Mouse (Mus musculus) forebrain, embryonic 13.5 days (tissue): ENCODE data around the gene Gramd1b. TPM values are rescaled to one million over a fixed set of nuclear protein-coding genes. Genes with fewer than 3 reads are reported as not detected.

Source experiments
- ATAC-seq: fragments of 200-750 bp; cut with Nextera tagmentation; 2 replicates; pipeline ENCODE4 v1.8.0; 2017
- H3K27ac ChIP-seq: fragments of 300-500 bp; sonication (generic); 2 replicates; pipeline ENCODE4 v1.5.1; 2015; ENCODE audit warnings: inconsistent platforms, mild to moderate bottlenecking, moderate library complexity
- H3K27me3 ChIP-seq: fragments of 300-500 bp; sonication (generic); 2 replicates; pipeline ENCODE4 v1.6.1; 2015; ENCODE audit warnings: mild to moderate bottlenecking, inconsistent platforms
- H3K36me3 ChIP-seq: fragments of 300-500 bp; sonication (generic); 2 replicates; pipeline ENCODE4 v1.6.1; 2015; ENCODE audit warnings: mild to moderate bottlenecking, inconsistent platforms; ENCODE audit not compliant: poor library complexity, severe bottlenecking
- H3K4me1 ChIP-seq: fragments of 300-500 bp; sonication (generic); 2 replicates; pipeline ENCODE4 v1.6.1; 2015; ENCODE audit warnings: inconsistent platforms
- H3K4me2 ChIP-seq: fragments of 300-500 bp; sonication (generic); 2 replicates; pipeline ENCODE4 v1.6.1; 2015; ENCODE audit warnings: inconsistent platforms, mild to moderate bottlenecking, moderate library complexity
- H3K4me3 ChIP-seq: fragments of 300-500 bp; sonication (generic); 2 replicates; pipeline ENCODE4 v1.5.1; 2015; ENCODE audit warnings: mild to moderate bottlenecking, inconsistent platforms
- H3K9ac ChIP-seq: fragments of 300-500 bp; sonication (generic); 2 replicates; pipeline ENCODE4 v1.6.1; 2015; ENCODE audit warnings: mild to moderate bottlenecking, inconsistent platforms
- H3K9me3 ChIP-seq: fragments of 300-500 bp; sonication (generic); replicated peaks from 2 replicates; pipeline ENCODE4 v1.6.1; 2016; ENCODE audit warnings: inconsistent platforms
- WGBS: fragments of 180-500 bp; shearing (Covaris S2); methylation state at CpG from one replicate; pipeline ENCODE4 v1.1.7; 2015; 5-methylcytosine and 5-hydroxymethylcytosine counted together
- polyA plus RNA-seq: library from polyadenylated mRNA; unstranded; fragments of >200 nt; fragmentation: Nextera tagmentation; extraction: Ambion mirVana; gene quantifications from 2 replicates; pipeline ENCODE4 v1.2.1, GENCODE M21; 2015

Gramd1b gene
- polyA plus RNA-seq, 1 experiment from 2014 or later, result 8.1 TPM

DNA sequence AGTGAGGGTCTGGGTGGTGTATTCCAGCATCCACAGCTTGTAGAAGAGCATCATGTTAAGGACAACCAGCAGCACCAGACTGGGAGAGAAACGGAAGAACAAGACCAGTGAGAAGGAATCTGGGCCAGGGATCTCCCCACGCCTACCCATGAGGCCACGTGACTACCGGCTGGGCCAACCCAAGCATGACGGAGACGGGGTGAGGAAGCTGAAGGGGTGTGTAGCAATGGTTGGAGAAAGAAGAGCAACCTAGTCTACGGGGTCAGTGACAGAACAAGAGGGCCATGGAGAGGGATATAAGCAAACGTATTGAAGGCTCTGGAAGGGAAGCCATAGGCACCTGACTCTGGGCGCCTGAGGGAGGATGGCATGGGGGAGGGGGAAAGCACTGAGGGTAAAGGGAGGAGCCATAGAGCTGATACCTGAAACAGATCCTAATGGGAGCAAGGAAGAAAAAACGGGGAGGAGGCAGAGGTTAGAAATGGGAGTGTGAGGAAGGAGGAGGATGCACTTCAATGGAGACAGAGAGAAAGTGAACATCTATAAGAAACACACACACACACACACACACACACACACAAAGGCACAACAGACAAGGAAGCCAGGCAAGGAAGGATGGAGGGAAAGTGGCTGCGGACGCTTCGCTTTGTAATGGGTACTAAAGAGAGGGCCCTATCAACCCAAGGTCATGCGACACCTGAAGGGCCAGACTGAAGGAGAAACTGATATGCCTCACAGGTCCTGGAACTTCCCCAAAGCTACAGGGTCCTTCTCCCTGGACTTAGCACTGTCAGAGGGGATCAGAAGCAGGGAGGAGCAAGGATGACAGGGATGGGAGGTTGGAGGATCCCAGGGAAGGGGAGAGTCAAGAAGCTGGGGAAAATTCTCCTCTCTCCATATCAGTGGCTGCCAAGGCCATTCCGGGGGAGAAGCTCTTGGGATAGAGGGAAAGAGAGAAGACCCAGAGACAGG is 230.9 kb downstream of the Gramd1b start:
- Histone ChIP-seq H3K36me3 (peaks cover 84% of the 10 kb centered on the region), H3K9ac (no peak overlapping the region), H3K27me3 (no peaks in the 10 kb centered on the region), H3K9me3 (no peaks in the 10 kb centered on the region), H3K4me3 (no peak overlapping the region), H3K4me1 (no peaks in the 10 kb centered on the region), H3K4me2 (no peak overlapping the region), H3K27ac (no peak overlapping the region)
- WGBS, result 93% methylated on average over 15 of the region's 15 CpGs
- ATAC-seq, result no peak

DNA sequence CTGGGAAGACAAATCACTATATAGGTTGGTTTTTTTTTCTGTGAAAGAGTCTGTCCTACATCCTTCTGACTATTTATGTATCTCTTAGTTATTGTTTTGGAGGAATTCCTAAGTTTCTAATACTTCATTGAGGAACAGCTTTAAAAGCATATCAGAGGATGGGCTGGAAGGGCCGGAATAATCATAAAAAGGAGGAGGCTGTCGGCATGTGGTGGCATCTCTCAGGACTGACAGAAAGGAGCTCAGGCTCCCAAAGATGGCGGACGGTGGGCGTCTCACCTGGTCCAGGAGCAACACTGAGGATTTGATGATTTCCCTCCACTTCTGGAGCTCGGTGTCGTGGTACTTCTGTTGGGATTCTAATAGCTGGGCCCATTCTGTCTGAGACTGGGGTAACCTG is 231.9 kb downstream of the Gramd1b start:
- no peak overlapping the region for H3K4me3 ChIP-seq
- no peaks in the 10 kb centered on the region for H3K9me3 ChIP-seq
- no peak overlapping the region for H3K27ac ChIP-seq
- peaks cover 77% of the 10 kb centered on the region for H3K36me3 ChIP-seq
- H3K4me1 ChIP-seq, result no peaks in the 10 kb centered on the region
- WGBS, result 93% methylated on average over 7 of the region's 7 CpGs
- no peak for ATAC-seq
- H3K4me2 ChIP-seq, result no peak overlapping the region
- no peak overlapping the region for H3K9ac ChIP-seq
- no peaks in the 10 kb centered on the region for H3K27me3 ChIP-seq

DNA sequence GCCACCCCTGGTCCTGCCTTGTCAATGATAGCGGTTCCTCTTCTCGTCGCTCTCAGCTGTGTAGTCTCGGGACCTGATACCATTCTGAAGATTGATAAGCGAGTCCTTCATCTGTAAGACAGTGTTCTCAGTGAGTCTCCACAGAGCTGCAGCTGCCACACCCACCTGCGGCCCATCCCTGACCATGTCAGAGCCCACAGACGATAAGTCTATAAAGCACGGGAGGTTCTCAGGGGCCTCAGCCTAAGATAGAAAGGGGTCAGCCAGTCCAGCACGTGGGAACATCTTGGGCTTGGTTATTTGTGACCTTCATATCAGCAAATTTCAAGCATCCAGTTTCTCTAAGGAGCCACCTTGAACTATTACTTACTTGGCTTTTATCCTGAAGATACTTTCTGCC is 233.2 kb downstream of the Gramd1b start:
- no peaks in the 10 kb centered on the region for H3K9me3 ChIP-seq
- no peak overlapping the region for H3K27ac ChIP-seq
- peaks cover 76% of the 10 kb centered on the region for H3K36me3 ChIP-seq
- H3K4me1 ChIP-seq, result no peaks in the 10 kb centered on the region
- ATAC-seq, result no peak
- no peak overlapping the region for H3K4me3 ChIP-seq
- no peak overlapping the region for H3K4me2 ChIP-seq
- 94% methylated on average over 9 of the region's 9 CpGs for WGBS
- no peaks in the 10 kb centered on the region for H3K27me3 ChIP-seq
- H3K9ac ChIP-seq, result no peak overlapping the region

DNA sequence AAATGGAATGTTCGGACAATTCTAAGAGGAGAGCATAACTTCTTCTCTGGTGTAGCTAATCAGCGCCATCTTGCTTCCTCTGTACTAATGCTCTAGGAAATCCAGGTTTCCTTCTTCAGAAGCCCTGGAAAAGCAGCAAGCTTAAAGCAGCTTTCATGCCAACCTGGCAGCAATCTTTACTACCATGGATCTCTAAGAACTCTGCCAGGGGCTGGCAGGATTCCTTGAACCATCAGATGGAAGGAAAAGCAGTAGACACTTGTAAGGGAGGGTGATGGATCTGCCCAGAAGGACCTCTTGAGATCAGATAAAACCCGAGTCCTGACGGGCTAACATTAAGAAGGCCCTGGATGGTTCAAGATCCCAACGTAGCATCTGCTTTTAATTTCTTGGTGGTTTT is 234.9 kb downstream of the Gramd1b start:
- Histone ChIP-seq H3K9ac (no peak overlapping the region), H3K36me3 (peaks cover 59% of the 10 kb centered on the region), H3K4me1 (no peaks in the 10 kb centered on the region), H3K9me3 (no peaks in the 10 kb centered on the region), H3K4me2 (no peak overlapping the region), H3K27ac (no peak overlapping the region), H3K27me3 (no peaks in the 10 kb centered on the region), H3K4me3 (no peak overlapping the region)
- ATAC-seq, result no peak
- WGBS, result 95% methylated on average over 5 of the region's 5 CpGs

DNA sequence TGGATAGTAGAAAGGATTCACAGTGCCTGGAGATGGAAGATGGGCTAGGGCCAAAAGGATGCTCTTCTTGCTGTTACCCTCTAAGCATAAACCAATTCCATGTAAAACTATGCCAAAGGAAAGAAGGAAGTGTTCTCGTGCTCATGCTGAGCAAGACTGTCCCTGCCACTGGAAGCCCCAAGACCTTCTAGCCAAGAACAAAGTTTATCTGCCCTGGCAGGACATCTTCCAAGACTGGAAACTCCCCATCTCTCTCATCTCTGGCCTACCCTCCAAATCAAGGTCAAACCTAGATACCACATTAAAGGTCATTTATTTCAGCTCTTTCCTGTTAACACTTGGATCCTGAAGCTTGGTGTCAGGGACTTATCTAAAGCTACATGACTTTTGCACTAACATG is 236.3 kb downstream of the Gramd1b start:
- no peak for ATAC-seq
- H3K27me3 ChIP-seq, result no peaks in the 10 kb centered on the region
- no peak overlapping the region for H3K27ac ChIP-seq
- H3K4me3 ChIP-seq, result no peak overlapping the region
- H3K9ac ChIP-seq, result no peak overlapping the region
- 100% methylated on average over 1 of the region's 1 CpGs for WGBS
- H3K4me2 ChIP-seq, result no peak overlapping the region
- H3K4me1 ChIP-seq, result no peaks in the 10 kb centered on the region
- no peaks in the 10 kb centered on the region for H3K9me3 ChIP-seq
- H3K36me3 ChIP-seq, result peaks cover 63% of the 10 kb centered on the region

DNA sequence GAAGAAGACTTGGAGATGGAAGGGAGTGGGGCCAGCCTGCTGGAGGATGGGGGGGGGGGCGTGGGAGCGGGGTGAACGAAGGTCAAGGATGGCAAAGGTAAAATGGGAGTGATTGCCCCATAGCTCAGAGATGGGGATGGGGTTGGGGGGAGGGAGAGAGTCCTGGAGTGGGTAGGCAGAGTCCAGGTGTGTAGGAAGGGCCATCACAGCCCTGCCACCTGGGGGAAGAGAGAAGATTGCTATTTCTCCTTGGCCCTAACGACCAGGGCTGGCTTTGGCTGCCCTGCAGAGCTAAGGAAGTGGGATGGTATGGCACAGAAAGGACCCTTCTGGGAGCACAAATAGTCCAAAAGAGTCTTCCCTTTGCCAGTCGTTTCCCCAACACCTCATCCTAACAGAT is 237.0 kb downstream of the Gramd1b start:
- 84% methylated on average over 5 of the region's 5 CpGs for WGBS

DNA sequence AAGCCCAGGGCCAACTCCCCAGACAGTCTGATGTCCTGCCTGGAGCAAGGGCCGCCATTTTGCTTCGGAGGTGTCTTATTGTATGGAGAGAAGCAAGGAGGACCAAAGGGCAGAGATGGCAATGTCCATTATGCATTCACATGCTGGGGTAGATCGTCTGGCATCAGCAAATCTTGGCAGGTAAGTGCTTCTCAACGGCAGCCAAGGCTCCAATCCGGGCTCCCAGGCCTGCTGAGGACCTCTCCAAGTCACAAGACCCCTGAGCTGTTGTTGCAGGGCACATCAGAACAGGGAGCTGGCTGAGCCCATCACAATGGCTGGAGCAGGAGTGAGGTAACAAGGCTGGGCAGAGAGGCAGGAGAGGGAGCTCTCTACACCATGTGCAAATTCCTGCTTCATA is 237.4 kb downstream of the Gramd1b start:
- no peak for ATAC-seq
- Histone ChIP-seq H3K4me2 (no peak overlapping the region), H3K27me3 (no peaks in the 10 kb centered on the region), H3K9me3 (no peaks in the 10 kb centered on the region), H3K4me3 (no peak overlapping the region), H3K9ac (no peak overlapping the region), H3K4me1 (no peaks in the 10 kb centered on the region), H3K27ac (no peak overlapping the region), H3K36me3 (peaks cover 54% of the 10 kb centered on the region)
- 91% methylated on average over 5 of the region's 5 CpGs for WGBS

More for the DNA sequence above, 237.0 kb downstream of the Gramd1b start:
- no peak overlapping the region for H3K9ac ChIP-seq
- H3K36me3 ChIP-seq, result peaks cover 58% of the 10 kb centered on the region
- no peak for ATAC-seq
- H3K4me3 ChIP-seq, result no peak overlapping the region
- H3K4me1 ChIP-seq, result no peaks in the 10 kb centered on the region
- H3K27ac ChIP-seq, result no peak overlapping the region
- no peaks in the 10 kb centered on the region for H3K27me3 ChIP-seq
- no peaks in the 10 kb centered on the region for H3K9me3 ChIP-seq
- H3K4me2 ChIP-seq, result no peak overlapping the region

DNA sequence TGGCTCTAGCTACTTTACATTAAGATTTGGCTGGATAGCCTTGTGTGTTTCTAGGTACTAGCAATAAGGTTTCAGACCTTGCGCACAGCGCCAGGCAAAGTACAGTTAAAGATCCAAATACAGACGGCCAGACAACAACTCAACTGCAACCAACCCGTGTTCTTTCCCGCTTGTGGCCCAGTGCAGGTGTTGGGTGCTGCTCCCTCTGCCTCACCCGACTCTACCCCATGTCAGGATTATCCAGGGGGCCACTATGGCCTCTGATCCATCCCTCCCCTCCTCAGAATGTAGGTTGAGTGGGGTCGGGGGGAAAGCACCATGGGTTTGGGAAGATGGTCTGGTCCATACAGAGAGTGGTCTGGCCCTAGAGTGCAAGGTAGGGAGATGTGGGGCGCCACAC is 237.9 kb downstream of the Gramd1b start:
- no peak overlapping the region for H3K27ac ChIP-seq
- no peaks in the 10 kb centered on the region for H3K9me3 ChIP-seq
- H3K4me2 ChIP-seq, result no peak overlapping the region
- peaks cover 50% of the 10 kb centered on the region for H3K36me3 ChIP-seq
- H3K27me3 ChIP-seq, result no peaks in the 10 kb centered on the region
- no peak overlapping the region for H3K9ac ChIP-seq
- no peaks in the 10 kb centered on the region for H3K4me1 ChIP-seq
- no peak overlapping the region for H3K4me3 ChIP-seq
- peak; percentile 25; the same call in 1 of the 2 replicates for ATAC-seq
- 90% methylated on average over 8 of the region's 8 CpGs for WGBS

DNA sequence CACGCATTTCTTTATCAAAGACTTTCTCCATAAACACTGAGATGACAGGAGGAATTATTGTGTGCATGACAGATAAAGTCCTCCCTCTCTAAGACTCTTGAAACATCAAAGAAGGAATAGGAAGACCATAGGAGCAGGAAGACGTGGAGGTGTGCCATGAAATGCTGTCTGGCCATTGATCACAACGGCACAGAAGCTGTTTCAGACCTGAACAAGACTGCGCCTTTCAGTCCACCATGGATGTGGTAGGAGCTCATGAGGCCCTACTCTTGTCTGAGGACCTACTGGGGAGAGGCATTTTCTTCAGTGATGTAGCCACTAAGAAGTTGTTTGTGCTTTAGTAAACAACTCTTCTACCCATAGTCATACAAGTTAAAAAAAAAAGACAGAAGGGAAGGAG is 238.7 kb downstream of the Gramd1b start:
- Histone ChIP-seq H3K9me3 (no peaks in the 10 kb centered on the region), H3K4me1 (no peaks in the 10 kb centered on the region), H3K9ac (no peak overlapping the region), H3K4me2 (no peak overlapping the region), H3K36me3 (peaks cover 42% of the 10 kb centered on the region), H3K27ac (no peak overlapping the region), H3K4me3 (no peak overlapping the region), H3K27me3 (no peaks in the 10 kb centered on the region)
- no peak for ATAC-seq
- 90% methylated on average over 4 of the region's 4 CpGs for WGBS

DNA sequence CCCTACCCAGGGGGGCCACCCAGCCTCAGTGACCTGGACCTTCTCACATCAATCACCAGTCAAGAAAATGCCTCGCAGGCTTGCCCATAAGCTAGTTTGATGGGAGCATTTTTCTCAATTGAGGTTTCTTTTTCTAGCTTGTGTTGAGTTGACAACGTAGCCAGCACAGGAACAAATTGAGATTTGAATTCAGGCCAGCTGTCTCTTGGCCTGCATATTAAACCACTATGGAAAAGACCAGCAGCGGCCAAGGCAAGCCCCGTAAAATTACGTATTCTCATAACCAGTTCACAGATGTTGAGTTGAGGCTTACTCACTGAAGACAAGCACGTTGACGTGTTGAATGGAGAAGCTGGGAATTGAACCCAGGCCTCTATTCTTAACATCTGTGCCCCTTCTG is 248.2 kb downstream of the Gramd1b start:
- H3K4me3 ChIP-seq, result no peak overlapping the region
- H3K4me1 ChIP-seq, result no peaks in the 10 kb centered on the region
- no peak for ATAC-seq
- WGBS, result 90% methylated on average over 7 of the region's 7 CpGs
- H3K9me3 ChIP-seq, result no peaks in the 10 kb centered on the region
- no peak overlapping the region for H3K27ac ChIP-seq
- peaks cover 12% of the 10 kb centered on the region; the same call in 1 of the 2 replicates for H3K36me3 ChIP-seq
- no peak overlapping the region for H3K9ac ChIP-seq
- H3K27me3 ChIP-seq, result no peaks in the 10 kb centered on the region
- H3K4me2 ChIP-seq, result no peak overlapping the region

DNA sequence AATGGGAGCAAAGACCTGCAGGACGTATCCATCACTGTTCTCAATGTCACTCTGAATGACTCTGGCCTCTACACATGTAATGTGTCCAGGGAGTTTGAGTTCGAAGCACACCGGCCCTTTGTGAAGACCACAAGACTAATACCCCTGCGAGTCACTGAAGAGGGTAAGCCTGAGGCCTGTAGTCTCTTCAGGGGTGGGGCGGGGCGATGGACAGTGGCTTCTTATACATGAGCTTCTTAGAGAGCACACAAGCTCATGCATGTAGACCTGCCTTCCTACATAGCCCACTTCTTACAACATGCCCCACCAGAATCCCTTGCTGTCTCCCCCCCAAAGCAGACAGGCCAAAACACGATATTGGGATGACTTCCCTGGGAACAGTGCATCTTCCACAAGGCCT is 251.7 kb downstream of the Gramd1b start:
- no peak overlapping the region for H3K4me2 ChIP-seq
- H3K9me3 ChIP-seq, result no peaks in the 10 kb centered on the region
- ATAC-seq, result no peak
- H3K4me3 ChIP-seq, result no peak overlapping the region
- peaks cover 19% of the 10 kb centered on the region; the same call in 1 of the 2 replicates for H3K36me3 ChIP-seq
- H3K27ac ChIP-seq, result no peak overlapping the region
- no peaks in the 10 kb centered on the region for H3K4me1 ChIP-seq
- 92% methylated on average over 7 of the region's 7 CpGs for WGBS
- H3K9ac ChIP-seq, result no peak overlapping the region
- no peaks in the 10 kb centered on the region for H3K27me3 ChIP-seq

DNA sequence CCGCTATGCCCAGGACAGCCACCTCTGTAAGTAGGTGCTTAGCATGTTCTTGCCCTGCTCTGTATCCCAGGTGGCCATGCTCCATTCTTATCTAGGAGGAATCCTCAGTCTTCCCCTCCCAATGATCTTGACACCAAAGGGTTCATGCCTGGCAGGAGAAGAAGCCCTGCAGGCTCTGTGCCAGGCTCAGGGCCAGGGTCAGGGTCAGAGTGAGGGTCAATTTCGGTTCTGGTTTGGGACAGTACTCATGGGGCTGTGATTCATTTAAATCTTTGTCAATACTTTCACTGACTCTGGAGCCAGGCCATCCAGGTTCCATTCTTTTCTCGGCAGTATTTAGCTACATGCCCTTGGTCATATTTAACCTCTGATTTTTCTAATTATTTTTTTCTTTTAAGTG is 253.5 kb downstream of the Gramd1b start:
- H3K4me3 ChIP-seq, result no peak overlapping the region
- no peak overlapping the region for H3K9ac ChIP-seq
- ATAC-seq, result no peak

More for the DNA sequence above, 253.5 kb downstream of the Gramd1b start:
- WGBS, result 83% methylated on average over 3 of the region's 3 CpGs
- Histone ChIP-seq H3K4me2 (no peak overlapping the region), H3K27me3 (no peaks in the 10 kb centered on the region), H3K27ac (no peak overlapping the region), H3K4me1 (0 out of 2 replicates have a peak, but pooled peaks cover 3% of the 10 kb centered on the region), H3K9me3 (no peaks in the 10 kb centered on the region), H3K36me3 (peaks cover 16% of the 10 kb centered on the region; the same call in 1 of the 2 replicates)
